Mouse (Mus musculus) embryonic fibroblast, embryonic 13.5 days (primary cell): ENCODE results near the gene Bsg.

ENCODE experiments used
- CTCF ChIP-seq: IDR thresholded peaks from 2 replicates; pipeline ENCODE4 v1.5.1; 2011; ENCODE audit warnings: mild to moderate bottlenecking, control low read depth, low read length, moderate library complexity, borderline replicate concordance; ENCODE audit not compliant: insufficient read depth
- POLR2A ChIP-seq: IDR thresholded peaks from 2 replicates; pipeline ENCODE4 v1.6.1; 2011; ENCODE audit warnings: low read depth, mild to moderate bottlenecking, control low read depth, low read length, moderate library complexity

DNA sequence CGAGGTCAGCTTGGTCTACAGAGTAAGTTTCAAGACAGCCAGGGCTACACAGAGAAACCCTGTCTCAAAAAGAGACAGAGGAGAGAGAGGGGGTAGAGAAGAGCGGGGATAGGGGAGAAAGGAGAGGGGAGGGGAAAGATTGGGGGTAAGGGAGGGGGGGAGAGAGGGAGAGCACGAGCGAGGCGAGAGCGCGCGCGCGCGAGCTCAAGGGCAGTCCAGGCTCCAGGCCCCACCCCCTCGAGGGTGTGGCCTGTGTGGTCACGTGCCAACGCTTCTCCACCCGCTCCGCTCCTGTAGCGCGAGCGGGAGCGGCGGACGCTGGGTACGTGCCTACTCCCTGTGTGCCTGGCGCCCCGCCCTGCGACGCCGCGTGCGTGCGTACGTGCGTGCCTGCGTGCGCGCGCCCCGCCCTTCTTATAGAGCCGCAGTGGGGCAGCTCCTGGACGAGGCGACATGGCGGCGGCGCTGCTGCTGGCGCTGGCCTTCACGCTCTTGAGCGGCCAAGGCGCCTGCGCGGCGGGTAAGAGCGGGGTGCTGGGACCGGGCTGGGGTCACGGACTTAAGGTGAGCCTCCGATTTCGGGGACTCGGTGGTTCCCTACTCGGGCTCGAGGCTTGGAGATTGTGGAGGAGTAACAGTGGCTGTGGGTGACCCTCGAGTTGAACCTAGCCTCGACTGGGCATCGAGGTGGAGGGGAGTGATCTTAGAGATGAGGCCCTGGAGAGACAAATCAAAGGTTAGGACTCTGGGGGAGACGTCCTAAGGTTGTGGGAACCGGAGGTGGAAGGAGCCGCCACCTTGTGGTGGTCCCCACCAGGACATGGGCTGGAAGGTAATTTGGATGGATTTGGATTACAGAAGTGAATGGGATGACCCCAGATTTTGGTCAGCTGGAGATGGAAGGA lies at the start of gene Bsg:
- TF ChIP-seq CTCF, result peak; percentile 23; the same call in 1 of the 2 replicates
- peak; percentile 98 for TF ChIP-seq POLR2A
